21 mouse cellular contexts compared by ENCODE assay signal in the genomic region with DNA sequence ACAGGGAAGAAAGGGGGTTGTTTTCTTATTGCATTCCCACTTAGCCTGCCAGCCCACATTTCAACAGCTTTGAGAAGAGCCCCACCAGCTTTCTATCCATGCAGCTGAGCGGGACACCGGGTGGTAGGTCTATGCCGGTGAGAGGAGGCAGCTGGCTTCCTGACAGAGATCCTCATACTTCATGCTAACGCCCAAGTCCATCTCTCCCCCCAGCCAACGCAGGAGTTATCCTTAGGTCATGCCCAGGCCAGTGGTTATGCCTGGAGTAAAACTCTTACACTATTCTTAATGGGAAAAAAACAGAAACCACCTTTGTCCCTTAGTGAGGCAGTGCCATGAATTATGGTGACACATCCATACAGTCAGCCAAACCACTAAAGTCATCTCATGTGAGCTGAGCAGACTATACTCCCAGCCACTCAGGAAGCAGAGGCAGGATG.
DNase-seq lines count a peak whose midpoint lies in the region; ATAC-seq and TF ChIP-seq lines count a peak whose summit lies in the region.
"Had no signal": no experiment of that assay in that cellular context is flagged by ENCODE, and none has a peak within 500 bp of the region (broad histone marks: within the 10 kb centered on the region; RNA-seq: fewer than 3 reads in every experiment).

No protein-coding gene starts in this region.

- 0 out of 2 replicates have a peak, but pooled peaks cover under 1% of the 10 kb centered on the region for H3K4me1 ChIP-seq in lung, postnatal 0 days (ENCODE audit: insufficient read depth, low read depth, low read length)
- 0 out of 2 replicates have a peak, but pooled peaks cover 2% of the 10 kb centered on the region for H3K4me1 ChIP-seq in lung, adult 2 months (ENCODE audit: control insufficient read depth, insufficient read depth, low read length)
- H3K4me1 ChIP-seq in heart, postnatal 0 days (ENCODE audit: control insufficient read depth, insufficient read depth), result peaks cover 5% of the 10 kb centered on the region; the same call in 1 of the 2 replicates
- H3K4me1 ChIP-seq: megakaryocyte, embryonic 14.5 days had no signal

- no peaks in the 10 kb centered on the region for H3K9me3 ChIP-seq in lung, postnatal 0 days (ENCODE audit: low read length)
- no peaks in the 10 kb centered on the region for H3K9me3 ChIP-seq in heart, postnatal 0 days (replicated peaks; ENCODE audit: control insufficient read depth, low read length)
- H3K9me3 ChIP-seq: heart, embryonic 15.5 days; neural tube, embryonic 12.5 days had no signal

- TF ChIP-seq EP300 in lung, postnatal 0 days (IDR thresholded peaks at IDR 0.05), result no peak
- TF ChIP-seq EP300 in heart, postnatal 0 days (IDR thresholded peaks at IDR 0.05; ENCODE audit: low read depth), result no peak

- no peak overlapping the region for H3K4me2 ChIP-seq in lung, postnatal 0 days (replicated peaks; ENCODE audit: low read depth, low read length)
- H3K4me2 ChIP-seq in heart, postnatal 0 days (ENCODE audit: low read depth, low read length), result no peak overlapping the region
- H3K4me2 ChIP-seq in myocyte (ENCODE audit: low read depth), result peak overlapping the region; percentile 56
- H3K4me2 ChIP-seq: heart, embryonic 15.5 days; limb, embryonic 13.5 days; neural tube, embryonic 12.5 days had no signal

- no peak overlapping the region for H3ac ChIP-seq in myocyte (ENCODE audit: control insufficient read depth, insufficient read length)

- 0 out of 2 replicates have a peak, but pooled peaks have one; percentile 19 for ATAC-seq in lung, postnatal 0 days
- ATAC-seq in heart, postnatal 0 days (ENCODE audit: insufficient read depth, low read depth), result no peak
- ATAC-seq: forebrain, embryonic 16.5 days; hindbrain, embryonic 16.5 days; midbrain, embryonic 16.5 days had no signal

- WGBS in lung, postnatal 0 days, result 61% methylated on average over 5 of the region's 5 CpGs
- 59% methylated on average over 5 of the region's 5 CpGs for WGBS in lung, adult 2 months
- WGBS in heart, postnatal 0 days, result 35% methylated on average over 5 of the region's 5 CpGs

- DNase-seq in heart, adult 18-20 months, result peak; percentile 38 to 41
- DNase-seq in heart, adult 8-10 months (ENCODE audit: low spot score), result no peak
- no peak for DNase-seq in lung, postnatal 0 days (ENCODE audit: low spot score)
- no peak for DNase-seq in lung, adult 2 months
- DNase-seq in heart, postnatal 0 days (ENCODE audit: low spot score), result peak; percentile 28
- DNase-seq in layer of hippocampus, adult 9-11 months, result no peak
- no peak for DNase-seq in layer of hippocampus, postnatal 25 days (ENCODE audit: extremely low spot score in 1 of 2, low spot score in 1 of 2)
- DNase-seq: adrenal gland, postnatal 10 days; B cell, adult 2 months; cerebellum, adult 9-10 months; gastrocnemius, adult 2 months; right cerebral cortex, postnatal 14 days; thymus, postnatal 4 days had no signal

- no peaks in the 10 kb centered on the region for H3K27me3 ChIP-seq in lung, postnatal 0 days (replicated peaks; ENCODE audit: insufficient read depth, low read length)
- no peaks in the 10 kb centered on the region for H3K27me3 ChIP-seq in heart, postnatal 0 days (ENCODE audit: control insufficient read depth, insufficient read depth, low read length)
- H3K27me3 ChIP-seq in myocyte (ENCODE audit: control insufficient read depth, insufficient read depth, insufficient read length), result no peaks in the 10 kb centered on the region
- H3K27me3 ChIP-seq: heart, embryonic 15.5 days; limb, embryonic 13.5 days; neural tube, embryonic 12.5 days had no signal

- no peaks in the 10 kb centered on the region for H3K79me2 ChIP-seq in myocyte (ENCODE audit: control insufficient read depth, insufficient read depth)

- no peak overlapping the region for H3K27ac ChIP-seq in lung, postnatal 0 days (ENCODE audit: low read length)
- no peak overlapping the region for H3K27ac ChIP-seq in heart, postnatal 0 days (ENCODE audit: low read depth)
- H3K27ac ChIP-seq: gastrocnemius, adult 2 months; heart, embryonic 15.5 days; limb, embryonic 13.5 days; neural tube, embryonic 12.5 days had no signal

- no peak overlapping the region for H3K4me3 ChIP-seq in lung, postnatal 0 days (ENCODE audit: low read depth, low read length)
- H3K4me3 ChIP-seq in lung, adult 2 months (replicated peaks; ENCODE audit: extremely low read depth, low read depth, low read length), result no peak overlapping the region
- H3K4me3 ChIP-seq in heart, postnatal 0 days (ENCODE audit: low read depth, low read length), result no peak overlapping the region
- no peak overlapping the region for H3K4me3 ChIP-seq in myocyte
- H3K4me3 ChIP-seq: gastrocnemius, adult 2 months; heart, embryonic 15.5 days; limb, embryonic 13.5 days; megakaryocyte, embryonic 14.5 days; neural tube, embryonic 12.5 days had no signal

- no peaks in the 10 kb centered on the region for H3K36me3 ChIP-seq in lung, postnatal 0 days (ENCODE audit: insufficient read depth, low read length)
- no peaks in the 10 kb centered on the region for H3K36me3 ChIP-seq in heart, postnatal 0 days (replicated peaks; ENCODE audit: control insufficient read depth, insufficient read depth, low read length)
- no peaks in the 10 kb centered on the region for H3K36me3 ChIP-seq in myocyte (ENCODE audit: control insufficient read depth, insufficient read depth)
- H3K36me3 ChIP-seq: heart, embryonic 15.5 days; limb, embryonic 13.5 days; neural tube, embryonic 12.5 days had no signal

- TF ChIP-seq POLR2A in lung, adult 2 months (IDR thresholded peaks at IDR 0.05; ENCODE audit: borderline replicate concordance, extremely low read depth, low read depth, low read length), result no peak
- TF ChIP-seq POLR2A in myocyte (IDR thresholded peaks at IDR 0.05; ENCODE audit: insufficient read length, low read depth), result no peak

- H3K9ac ChIP-seq in lung, postnatal 0 days (replicated peaks; ENCODE audit: low read depth), result no peak overlapping the region
- H3K9ac ChIP-seq in heart, postnatal 0 days (replicated peaks; ENCODE audit: low read depth, low read length), result no peak overlapping the region
- H3K9ac ChIP-seq: heart, embryonic 15.5 days; limb, embryonic 13.5 days; neural tube, embryonic 12.5 days had no signal

- no peak for TF ChIP-seq CTCF in lung, postnatal 0 days (IDR thresholded peaks at IDR 0.05)
- no peak for TF ChIP-seq CTCF in lung, adult 2 months (IDR thresholded peaks at IDR 0.05; ENCODE audit: insufficient read depth, low read length)
- no peak for TF ChIP-seq CTCF in heart, postnatal 0 days (IDR thresholded peaks at IDR 0.05; ENCODE audit: low read depth)

TF ChIP-seq in myocyte, 11 proteins besides CTCF, POLR2A, EP300 and RAD21:
- TF ChIP-seq REST (IDR thresholded peaks at IDR 0.05; ENCODE audit: insufficient read depth, insufficient read length) (no peak), POLR2AphosphoS2 (IDR thresholded peaks at IDR 0.05; ENCODE audit: insufficient read length, low read depth) (no peak), USF1 (IDR thresholded peaks at IDR 0.05; ENCODE audit: low read depth) (no peak), MYOG (IDR thresholded peaks at IDR 0.05; ENCODE audit: control insufficient read depth in 1 of 3, insufficient read depth in 1 of 3, insufficient read length in 2 of 3, low read depth in 2 of 3) (no peak), CEBPB (IDR thresholded peaks at IDR 0.05; ENCODE audit: insufficient read depth, poor library complexity, severe bottlenecking) (no peak), MAX (IDR thresholded peaks at IDR 0.05; ENCODE audit: low read depth) (no peak), E2F4 (IDR thresholded peaks at IDR 0.05; ENCODE audit: insufficient read depth) (no peak), SRF (IDR thresholded peaks at IDR 0.05; ENCODE audit: control insufficient read depth, insufficient read length, low read depth) (no peak), TCF12 (IDR thresholded peaks at IDR 0.05; ENCODE audit: insufficient read depth, poor library complexity, severe bottlenecking) (no peak), MYOD1 (IDR thresholded peaks at IDR 0.05; ENCODE audit: control insufficient read depth in 1 of 3, insufficient read length in 2 of 3, low read depth in 2 of 3) (no peak), TCF3 (IDR thresholded peaks at IDR 0.05; ENCODE audit: insufficient read length, low read depth) (no peak)
TF ChIP-seq in myocyte: peak in this region for 0.

Comparison
In these comparisons a context has a peak if more than half of its experiments do, and no peak if none do; other contexts are left out.
1. DNase-seq: peak in heart, adult 18-20 months (2 of 2) and heart, postnatal 0 days (single experiment); none in heart, adult 8-10 months (single experiment), lung, postnatal 0 days (single experiment), lung, adult 2 months (single experiment), layer of hippocampus, adult 9-11 months (single experiment) and layer of hippocampus, postnatal 25 days (0 of 2).